Mouse (Mus musculus) spleen, adult 2 months (tissue): ENCODE data around the gene Sarm1.

Source experiments
- CTCF ChIP-seq: fragments of 200-500 bp; IDR thresholded peaks from 2 replicates; pipeline ENCODE4 v1.5.1; 2011; ENCODE audit warnings: mild to moderate bottlenecking, inconsistent platforms; ENCODE audit not compliant: insufficient read depth, insufficient read length, insufficient replicate concordance; ENCODE audit errors: extremely low read depth
- POLR2A ChIP-seq: fragments of 200-500 bp; IDR thresholded peaks from 2 replicates; pipeline ENCODE4 v1.6.1; 2011; ENCODE audit warnings: low read depth, low read length, inconsistent platforms

DNA sequence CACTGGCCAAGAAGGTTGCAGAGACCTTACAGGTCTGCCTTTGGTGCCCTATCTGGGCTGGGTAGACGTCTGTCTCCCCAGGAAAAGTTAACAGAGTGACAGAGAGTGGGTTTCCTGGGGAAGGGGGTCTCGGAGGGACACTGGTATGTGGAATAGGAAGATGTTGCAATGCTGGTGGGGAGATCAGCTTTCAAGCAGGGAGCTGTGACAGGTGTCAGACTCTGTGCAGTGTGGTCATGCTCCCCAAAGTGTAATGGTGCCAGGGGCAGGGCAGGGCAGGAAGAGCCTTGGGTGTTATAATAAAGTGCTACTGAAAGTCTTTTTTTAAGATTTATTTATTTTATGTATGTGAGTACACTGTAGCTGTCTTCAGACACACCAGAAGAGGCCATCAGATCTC is 47.2 kb downstream of the Sarm1 start:
- TF ChIP-seq CTCF, result no peak
- no peak for TF ChIP-seq POLR2A
